Mouse (Mus musculus) MEL (cell line): ENCODE data around the gene Iqcf5. TPM values are rescaled to one million over a fixed set of nuclear protein-coding genes. Genes with fewer than 3 reads are reported as not detected.

Experiments
- DNase-seq: peaks from one replicate; pipeline ENCODE4 v3.0.0; 2011; ENCODE audit warnings: low read depth, low spot score
- H3K27ac ChIP-seq: 2 replicates; pipeline ENCODE4 v1.5.1; 2012; ENCODE audit warnings: low read depth, mild to moderate bottlenecking, control low read depth, low read length, moderate library complexity; ENCODE audit not compliant: control insufficient read depth
- H3K27me3 ChIP-seq, 2 experiments: fragments of 150-350 bp in 1 of 2; sonication (generic) in 1 of 2; 2 replicates each; pipeline ENCODE4 v1.6.1; 2012; ENCODE audit warnings: low read length in 2 of 2, mild to moderate bottlenecking in 2 of 2, improper control_type of control experiment in 1 of 2, moderate library complexity in 1 of 2; ENCODE audit not compliant: insufficient read depth in 2 of 2, control insufficient read depth in 1 of 2
- H3K36me3 ChIP-seq, 2 experiments: 2 replicates each; pipeline ENCODE4 v1.6.1; 2012 to 2014; ENCODE audit warnings: low read length in 2 of 2, improper control_type of control experiment in 1 of 2, inconsistent platforms in 1 of 2, mild to moderate bottlenecking in 1 of 2; ENCODE audit not compliant: insufficient read depth in 2 of 2, control insufficient read depth in 1 of 2
- H3K4me1 ChIP-seq, 2 experiments: fragments of 150-350 bp in 1 of 2; sonication (generic) in 1 of 2; 2 replicates each; pipeline ENCODE4 v1.6.1; 2012; ENCODE audit warnings: low read length in 2 of 2, improper control_type of control experiment in 1 of 2, mild to moderate bottlenecking in 1 of 2; ENCODE audit not compliant: insufficient read depth in 2 of 2, control insufficient read depth in 1 of 2
- H3K4me3 ChIP-seq, 2 experiments: fragments of 150-350 bp in 1 of 2; sonication (generic) in 1 of 2; 2 replicates each; pipeline ENCODE4 v1.5.1; 2012; ENCODE audit warnings: low read depth in 2 of 2, low read length in 2 of 2, mild to moderate bottlenecking in 2 of 2, moderate library complexity in 2 of 2, control low read depth in 1 of 2, improper control_type of control experiment in 1 of 2; ENCODE audit not compliant: control insufficient read depth in 1 of 2, insufficient read depth in 1 of 2
- H3K79me2 ChIP-seq: 2 replicates; pipeline ENCODE4 v1.6.1; 2012; ENCODE audit warnings: mild to moderate bottlenecking, low read length, moderate library complexity; ENCODE audit not compliant: control insufficient read depth, poor library complexity, insufficient read depth
- H3K9ac ChIP-seq: 2 replicates; pipeline ENCODE4 v1.6.1; 2012; ENCODE audit warnings: low read depth, mild to moderate bottlenecking, control low read depth, low read length, moderate library complexity; ENCODE audit not compliant: control insufficient read depth, poor library complexity, severe bottlenecking
- H3K9me3 ChIP-seq: fragments of 150-350 bp; sonication (generic); replicated peaks from 2 replicates; pipeline ENCODE4 v1.6.1; 2012; ENCODE audit warnings: mild to moderate bottlenecking, low read length, improper control_type of control experiment, moderate library complexity; ENCODE audit not compliant: insufficient read depth
- BHLHE40 ChIP-seq: IDR thresholded peaks from 2 replicates; pipeline ENCODE4 v1.6.1; 2012; ENCODE audit warnings: low read depth, mild to moderate bottlenecking, inconsistent platforms, low read length, improper control_type of control experiment, borderline replicate concordance
- CHD1 ChIP-seq: IDR thresholded peaks from 2 replicates; pipeline ENCODE4 v1.6.1; 2012; ENCODE audit warnings: low read depth, mild to moderate bottlenecking, inconsistent platforms, low read length, improper control_type of control experiment
- CHD2 ChIP-seq: IDR thresholded peaks from 2 replicates; pipeline ENCODE4 v1.6.1; 2011; ENCODE audit warnings: low read length, improper control_type of control experiment
- CTCF ChIP-seq, 3 experiments: IDR thresholded peaks in 2 of 3; conservative IDR thresholded peaks in 1 of 3; 2 replicates each; pipeline ENCODE4 v1.5.1; 2011 to 2012; ENCODE audit warnings: low read length in 3 of 3, low read depth in 2 of 3, mild to moderate bottlenecking in 2 of 3, improper control_type of control experiment in 1 of 3, inconsistent platforms in 1 of 3, mixed read lengths in 1 of 3, moderate library complexity in 1 of 3; ENCODE audit not compliant: control insufficient read depth in 1 of 3, insufficient read depth in 1 of 3, poor library complexity in 1 of 3, severe bottlenecking in 1 of 3
- E2F4 ChIP-seq: IDR thresholded peaks from 2 replicates; pipeline ENCODE4 v1.6.1; 2011; ENCODE audit warnings: low read depth, low read length, improper control_type of control experiment, borderline replicate concordance
- EP300 ChIP-seq, 2 experiments: IDR thresholded peaks; 2 replicates each; pipeline ENCODE4 v1.6.1; 2011; ENCODE audit warnings: improper control_type of control experiment in 2 of 2, low read length in 2 of 2, low read depth in 1 of 2, mild to moderate bottlenecking in 1 of 2
- ETS1 ChIP-seq: IDR thresholded peaks from 2 replicates; pipeline ENCODE4 v1.6.1; 2012; ENCODE audit warnings: low read depth, mild to moderate bottlenecking, inconsistent platforms, low read length, improper control_type of control experiment, moderate library complexity
- GABPA ChIP-seq: IDR thresholded peaks from 2 replicates; pipeline ENCODE4 v1.6.1; 2012; ENCODE audit warnings: low read depth, mild to moderate bottlenecking, inconsistent platforms, low read length, improper control_type of control experiment, moderate library complexity
- HCFC1 ChIP-seq: IDR thresholded peaks from 2 replicates; pipeline ENCODE4 v1.6.1; 2012; ENCODE audit warnings: low read depth, mild to moderate bottlenecking, inconsistent platforms, low read length, improper control_type of control experiment, moderate library complexity
- KAT2A ChIP-seq: conservative IDR thresholded peaks from 2 replicates; pipeline ENCODE4 v1.6.1; 2012; ENCODE audit warnings: low read depth, low read length, improper control_type of control experiment, inconsistent platforms
- MAX ChIP-seq: IDR thresholded peaks from 2 replicates; pipeline ENCODE4 v1.6.1; 2011; ENCODE audit warnings: low read length, improper control_type of control experiment
- MAZ ChIP-seq: IDR thresholded peaks from 2 replicates; pipeline ENCODE4 v1.6.1; 2012; ENCODE audit warnings: low read depth, mild to moderate bottlenecking, inconsistent platforms, low read length, improper control_type of control experiment
- MEF2A ChIP-seq: IDR thresholded peaks from 2 replicates; pipeline ENCODE4 v1.6.1; 2014; ENCODE audit warnings: low read depth, mild to moderate bottlenecking, inconsistent platforms, low read length, improper control_type of control experiment; ENCODE audit not compliant: poor library complexity, insufficient replicate concordance, severe bottlenecking; ENCODE audit errors: extremely low read depth
- MXI1 ChIP-seq: IDR thresholded peaks from 2 replicates; pipeline ENCODE4 v1.6.1; 2011; ENCODE audit warnings: mild to moderate bottlenecking, low read depth, low read length, improper control_type of control experiment
- MYB ChIP-seq: IDR thresholded peaks from 2 replicates; pipeline ENCODE4 v1.6.1; 2011; ENCODE audit warnings: mild to moderate bottlenecking, low read depth, low read length, improper control_type of control experiment
- MYC ChIP-seq: IDR thresholded peaks from 2 replicates; pipeline ENCODE4 v1.6.1; 2011; ENCODE audit warnings: low read depth, mild to moderate bottlenecking, low read length, improper control_type of control experiment, moderate library complexity
- NRF1 ChIP-seq: IDR thresholded peaks from 2 replicates; pipeline ENCODE4 v1.6.1; 2014; ENCODE audit warnings: low read depth, mild to moderate bottlenecking, inconsistent platforms, low read length, improper control_type of control experiment, moderate library complexity; ENCODE audit not compliant: poor library complexity, insufficient read depth, severe bottlenecking
- POLR2A ChIP-seq, 2 experiments: IDR thresholded peaks; 2 replicates each; pipeline ENCODE4 v1.6.1; 2011 to 2012; ENCODE audit warnings: low read length in 2 of 2, mild to moderate bottlenecking in 2 of 2, control low read depth in 1 of 2, improper control_type of control experiment in 1 of 2, low read depth in 1 of 2, moderate library complexity in 1 of 2; ENCODE audit not compliant: control insufficient read depth in 1 of 2, insufficient read depth in 1 of 2, poor library complexity in 1 of 2
- POLR2AphosphoS2 ChIP-seq: IDR thresholded peaks from 2 replicates; pipeline ENCODE4 v1.6.1; 2011; ENCODE audit warnings: low read length, improper control_type of control experiment
- RAD21 ChIP-seq: IDR thresholded peaks from 2 replicates; pipeline ENCODE4 v1.6.1; 2011; ENCODE audit warnings: mild to moderate bottlenecking, low read depth, low read length, improper control_type of control experiment
- RCOR1 ChIP-seq: IDR thresholded peaks from 2 replicates; pipeline ENCODE4 v1.6.1; 2012; ENCODE audit warnings: low read depth, mild to moderate bottlenecking, inconsistent platforms, low read length, improper control_type of control experiment
- SIN3A ChIP-seq: IDR thresholded peaks from 2 replicates; pipeline ENCODE4 v1.6.1; 2012; ENCODE audit warnings: low read length, improper control_type of control experiment, inconsistent platforms
- TAL1 ChIP-seq: IDR thresholded peaks from 2 replicates; pipeline ENCODE4 v1.6.1; 2012; ENCODE audit warnings: mild to moderate bottlenecking, inconsistent platforms, low read length, moderate library complexity, mixed read lengths
- USF1 ChIP-seq: IDR thresholded peaks from 2 replicates; pipeline ENCODE4 v1.6.1; 2014; ENCODE audit warnings: low read depth, mild to moderate bottlenecking, inconsistent platforms, low read length, improper control_type of control experiment, moderate library complexity
- USF2 ChIP-seq, 2 experiments: IDR thresholded peaks; 2 replicates each; pipeline ENCODE4 v1.6.1; 2011 to 2012; ENCODE audit warnings: improper control_type of control experiment in 2 of 2, low read length in 2 of 2, borderline replicate concordance in 1 of 2, inconsistent platforms in 1 of 2, low read depth in 1 of 2, mild to moderate bottlenecking in 1 of 2; ENCODE audit not compliant: insufficient read depth in 1 of 2
- ZC3H11A ChIP-seq: IDR thresholded peaks from 2 replicates; pipeline ENCODE4 v1.6.1; 2012; ENCODE audit warnings: low read depth, mild to moderate bottlenecking, inconsistent platforms, low read length, improper control_type of control experiment
- ZKSCAN1 ChIP-seq: IDR thresholded peaks from 2 replicates; pipeline ENCODE4 v1.6.1; 2012; ENCODE audit warnings: low read depth, mild to moderate bottlenecking, inconsistent platforms, low read length, improper control_type of control experiment, moderate library complexity
- ZMIZ1 ChIP-seq: IDR thresholded peaks from 2 replicates; pipeline ENCODE4 v1.6.1; 2012; ENCODE audit warnings: low read depth, mild to moderate bottlenecking, inconsistent platforms, low read length, improper control_type of control experiment, moderate library complexity
- polyA plus RNA-seq, 2 experiments: library from polyadenylated mRNA; stranded (reverse) in 1 of 2; unstranded in 1 of 2; fragments of >175 nt in 1 of 2; fragments of >200 nt in 1 of 2; gene quantifications; 2 replicates each; pipeline versions ENCODE4 v1.2.1 to v1.2.4; 2012; ENCODE audit warnings: low replicate concordance in 2 of 2, low read depth in 1 of 2; ENCODE audit not compliant: insufficient read length in 2 of 2, insufficient read depth in 1 of 2, missing spikeins in 1 of 2
- total RNA-seq: library from RNA; depleted of rRNA; stranded (reverse); fragments of 300-350 nt; gene quantifications from 2 replicates; pipeline ENCODE4 v1.2.3, GENCODE M21; 2012

The Iqcf5 gene
- total and polyA plus RNA-seq, 3 experiments: 0.81 to 1.5 TPM; not detected in 1

- Histone ChIP-seq H3K27me3 (no peaks in the 10 kb centered on the region), H3K9ac (peak within 1 kb of the TSS; percentile 58), H3K4me3 (peak within 1 kb of the TSS; percentile 64 to 97), H3K9me3 (no peaks in the 10 kb centered on the region), H3K4me1 (peaks cover 0 to 11% of the 10 kb centered on the region in 2 experiments; a peak in 3 of 4 replicates), H3K36me3 (peaks cover 0 to 3% of the 10 kb centered on the region in 2 experiments; a peak in 3 of 4 replicates), H3K79me2 (peaks cover 25% of the 10 kb centered on the region), H3K27ac (peak within 1 kb of the TSS; percentile 13; the same call in 1 of the 2 replicates)
- no peak for DNase-seq
- no peak for TF ChIP-seq CHD1
- no peak for TF ChIP-seq MAZ
- TF ChIP-seq E2F4: no peak
- TF ChIP-seq MEF2A: no peak
- no peak for TF ChIP-seq TAL1
- no peak for TF ChIP-seq MAX
- TF ChIP-seq HCFC1: no peak
- TF ChIP-seq GABPA: no peak
- no peak for TF ChIP-seq MYB
- TF ChIP-seq ZKSCAN1: no peak
- TF ChIP-seq USF1: no peak
- TF ChIP-seq KAT2A: no peak
- no peak for TF ChIP-seq BHLHE40
- no peak for TF ChIP-seq RAD21
- TF ChIP-seq ZMIZ1: no peak
- TF ChIP-seq USF2 (IDR thresholded peaks at IDR 0.05; ENCODE audit: borderline replicate concordance in 1 of 2, insufficient read depth in 1 of 2, low read depth in 1 of 2, low read length in 2 of 2): no peak
- no peak for TF ChIP-seq RCOR1
- no peak for TF ChIP-seq POLR2AphosphoS2
- TF ChIP-seq, all 39 proteins: peak for 0
These were observed 38.7 kb upstream of the Iqcf5 start, which contains the start of gene Rrp9 for GRCm38 (mm10) chr9:106475663-106476001. Rrp9 (plus strand) TSS chr9:106475963.

GRCm38 (mm10) chr9:106476002-106476923 lies 38.1 kb upstream of the Iqcf5 start:
- Histone ChIP-seq H3K4me1 (peaks cover 0 to 11% of the 10 kb centered on the region in 2 experiments; a peak in 3 of 4 replicates), H3K9ac (peak overlapping the region; percentile 58), H3K79me2 (peaks cover 27% of the 10 kb centered on the region), H3K27ac (peak overlapping the region; percentile 13; the same call in 1 of the 2 replicates), H3K36me3 (peaks cover 0 to 3% of the 10 kb centered on the region in 2 experiments; a peak in 3 of 4 replicates), H3K27me3 (no peaks in the 10 kb centered on the region), H3K4me3 (peak overlapping the region; percentile 64 to 97), H3K9me3 (no peaks in the 10 kb centered on the region)
- peak; percentile 86 for DNase-seq
- TF ChIP-seq E2F4 (no peak), MAZ (0 out of 2 replicates have a peak, but pooled peaks have one; percentile 40), CHD1 (0 out of 2 replicates have a peak, but pooled peaks have one; percentile 69), ZC3H11A (no peak), ETS1 (no peak), USF1 (0 out of 2 replicates have a peak, but pooled peaks have one; percentile 12), EP300 (IDR thresholded peaks at IDR 0.05; ENCODE audit: low read depth in 1 of 2, low read length in 2 of 2) (no peak), MXI1 (peak; percentile 66), USF2 (IDR thresholded peaks at IDR 0.05; ENCODE audit: borderline replicate concordance in 1 of 2, insufficient read depth in 1 of 2, low read depth in 1 of 2, low read length in 2 of 2) (no peak), BHLHE40 (peak; percentile 37; the same call in 1 of the 2 replicates), CTCF (IDR thresholded peaks at IDR 0.05 in 2 of 3, conservative IDR thresholded peaks at IDR 0.05 in 1 of 3; ENCODE audit: control insufficient read depth in 1 of 3, insufficient read depth in 1 of 3, low read depth in 2 of 3, low read length in 3 of 3, poor library complexity in 1 of 3, severe bottlenecking in 1 of 3) (no peak), MYC (no peak), POLR2A (IDR thresholded peaks at IDR 0.05; ENCODE audit: control insufficient read depth in 1 of 2, insufficient read depth in 1 of 2, low read depth in 1 of 2, low read length in 2 of 2, poor library complexity in 1 of 2) (no peak; a peak in 1 of 4 replicates), SIN3A (peak; percentile 79), NRF1 (no peak), CHD2 (no peak), RAD21 (no peak)
